Mouse (Mus musculus) liver, adult 2 months (tissue): Measurements from ENCODE around the gene Akt3. TPM values are rescaled to one million over a fixed set of nuclear protein-coding genes. Genes with fewer than 3 reads are reported as not detected.

ENCODE experiments used
- DNase-seq: peaks from one replicate; pipeline ENCODE4 v3.0.0-alpha.2; 2011; ENCODE audit warnings: low read depth, low spot score; ENCODE audit errors: extremely low read depth
- H3K27ac ChIP-seq: fragments of 200-500 bp; replicated peaks from 2 replicates; pipeline ENCODE4 v1.5.1; 2012; ENCODE audit warnings: low read depth, mild to moderate bottlenecking, control low read depth, inconsistent platforms, low read length; ENCODE audit not compliant: insufficient read depth
- H3K27me3 ChIP-seq: fragments of 200-500 bp; 2 replicates; pipeline ENCODE4 v1.6.1; 2012; ENCODE audit warnings: mild to moderate bottlenecking, moderate library complexity, low read length, inconsistent platforms; ENCODE audit not compliant: control insufficient read depth, insufficient read depth
- H3K36me3 ChIP-seq: fragments of 200-500 bp; 2 replicates; pipeline ENCODE4 v1.6.1; 2012; ENCODE audit warnings: low read length, inconsistent platforms; ENCODE audit not compliant: control insufficient read depth, insufficient read depth
- H3K4me1 ChIP-seq: fragments of 200-500 bp; 2 replicates; pipeline ENCODE4 v1.6.1; 2011; ENCODE audit warnings: low read length; ENCODE audit not compliant: control insufficient read depth, insufficient read depth
- H3K4me3 ChIP-seq: fragments of 200-500 bp; 2 replicates; pipeline ENCODE4 v1.5.1; 2011; ENCODE audit warnings: low read depth, mild to moderate bottlenecking, control low read depth, low read length, moderate library complexity; ENCODE audit not compliant: insufficient read depth
- H3K79me2 ChIP-seq: fragments of 200-500 bp; 2 replicates; pipeline ENCODE4 v1.6.1; 2012; ENCODE audit warnings: inconsistent platforms, mild to moderate bottlenecking, low read length, moderate library complexity; ENCODE audit not compliant: control insufficient read depth, insufficient read depth
- H3K9ac ChIP-seq: fragments of 200-500 bp; 2 replicates; pipeline ENCODE4 v1.6.1; 2012; ENCODE audit warnings: low read depth, mild to moderate bottlenecking, control low read depth, inconsistent platforms, low read length
- CTCF ChIP-seq: fragments of 200-500 bp; IDR thresholded peaks from 2 replicates; pipeline ENCODE4 v1.5.1; 2011; ENCODE audit warnings: low read depth, low read length, control low read depth
- POLR2A ChIP-seq: fragments of 200-500 bp; IDR thresholded peaks from 2 replicates; pipeline ENCODE4 v1.6.1; 2011; ENCODE audit warnings: low read length, control low read depth; ENCODE audit not compliant: insufficient read depth; ENCODE audit errors: extremely low read depth
- WGBS: fragments of 180-500 bp; shearing (Covaris S2); methylation state at CpG from one replicate; pipeline ENCODE4 v1.1.7; 2018; 5-methylcytosine and 5-hydroxymethylcytosine counted together
- polyA plus RNA-seq: library from polyadenylated mRNA; depleted of rRNA; stranded (reverse); fragments of >200 nt; gene quantifications from 2 replicates; pipeline ENCODE4 v1.2.3, GENCODE M21; 2012
- total RNA-seq: library from RNA; depleted of rRNA; stranded (reverse); fragments of >200 nt; gene quantifications from 2 replicates; pipeline ENCODE4 v1.2.3, GENCODE M21; 2014

Gene Akt3
- total and polyA plus RNA-seq, 2 experiments, result 0.69 to 2.9 TPM

GRCm38 (mm10) chr1:177090465-177090864 is 167.5 kb downstream of the Akt3 start:
- Histone ChIP-seq H3K36me3 (no peaks in the 10 kb centered on the region), H3K79me2 (no peaks in the 10 kb centered on the region), H3K4me3 (no peak overlapping the region), H3K27me3 (no peaks in the 10 kb centered on the region), H3K9ac (no peak overlapping the region), H3K27ac (no peak overlapping the region), H3K4me1 (no peaks in the 10 kb centered on the region)
- WGBS, result 96% methylated on average over 5 of the region's 5 CpGs
- DNase-seq, result no peak
- TF ChIP-seq CTCF, result no peak
- TF ChIP-seq POLR2A, result no peak

- Histone ChIP-seq H3K4me1 (no peaks in the 10 kb centered on the region), H3K9ac (no peak overlapping the region), H3K79me2 (no peaks in the 10 kb centered on the region), H3K27ac (no peak overlapping the region), H3K27me3 (no peaks in the 10 kb centered on the region), H3K36me3 (no peaks in the 10 kb centered on the region), H3K4me3 (no peak overlapping the region)
- DNase-seq, result no peak
- TF ChIP-seq POLR2A, result no peak
- no peak for TF ChIP-seq CTCF
- 75% methylated on average over 3 of the region's 3 CpGs for WGBS
These were observed 168.5 kb downstream of the Akt3 start for GRCm38 (mm10) chr1:177089515-177089914.

DNA sequence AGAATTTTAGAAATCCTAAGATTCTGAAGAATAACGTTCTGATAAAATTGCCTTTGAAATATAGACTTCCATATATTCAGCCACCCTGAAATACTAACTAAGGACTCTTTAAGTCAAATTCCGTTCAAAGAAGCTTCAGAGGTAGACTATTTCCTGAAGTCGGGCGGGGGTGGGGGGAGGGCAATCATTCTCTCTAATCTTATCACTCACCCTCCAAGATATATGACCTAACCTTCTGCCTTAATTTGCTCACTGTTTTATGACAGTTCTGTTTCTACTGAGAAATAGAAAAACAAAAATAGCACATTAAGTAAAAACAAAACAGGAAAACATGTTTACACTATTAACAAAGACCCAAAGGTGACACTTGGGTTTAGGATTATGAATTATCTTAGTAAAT is 169.0 kb downstream of the Akt3 start:
- DNase-seq, result no peak
- Histone ChIP-seq H3K36me3 (no peaks in the 10 kb centered on the region), H3K79me2 (no peaks in the 10 kb centered on the region), H3K4me3 (no peak overlapping the region), H3K4me1 (no peaks in the 10 kb centered on the region), H3K9ac (no peak overlapping the region), H3K27me3 (no peaks in the 10 kb centered on the region), H3K27ac (no peak overlapping the region)
- WGBS, result 80% methylated on average over 4 of the region's 4 CpGs
- TF ChIP-seq CTCF (no peak), POLR2A (no peak)

- no peak overlapping the region for H3K27ac ChIP-seq
- DNase-seq, result no peak
- WGBS, result 77% methylated on average over 1 of the region's 1 CpGs
- H3K36me3 ChIP-seq, result no peaks in the 10 kb centered on the region
- H3K27me3 ChIP-seq, result no peaks in the 10 kb centered on the region
- no peaks in the 10 kb centered on the region for H3K79me2 ChIP-seq
- H3K4me3 ChIP-seq, result no peak overlapping the region
- no peak overlapping the region for H3K9ac ChIP-seq
- no peak for TF ChIP-seq CTCF
- TF ChIP-seq POLR2A, result no peak
- H3K4me1 ChIP-seq, result no peaks in the 10 kb centered on the region
These were observed 175.9 kb downstream of the Akt3 start for GRCm38 (mm10) chr1:177081957-177082645.

GRCm38 (mm10) chr1:177069161-177069560 is 188.8 kb downstream of the Akt3 start:
- TF ChIP-seq POLR2A (no peak), CTCF (no peak)
- H3K4me3 ChIP-seq, result no peak overlapping the region
- H3K27ac ChIP-seq, result no peak overlapping the region
- no peaks in the 10 kb centered on the region for H3K79me2 ChIP-seq
- no peak for DNase-seq
- H3K36me3 ChIP-seq, result no peaks in the 10 kb centered on the region
- 86% methylated on average over 2 of the region's 2 CpGs for WGBS
- no peaks in the 10 kb centered on the region for H3K27me3 ChIP-seq
- no peak overlapping the region for H3K9ac ChIP-seq
- no peaks in the 10 kb centered on the region for H3K4me1 ChIP-seq

- 92% methylated on average over 8 of the region's 8 CpGs for WGBS
- no peak overlapping the region for H3K27ac ChIP-seq
- no peaks in the 10 kb centered on the region for H3K4me1 ChIP-seq
- no peak for TF ChIP-seq CTCF
- TF ChIP-seq POLR2A, result no peak
- DNase-seq, result no peak
- H3K27me3 ChIP-seq, result no peaks in the 10 kb centered on the region
- H3K36me3 ChIP-seq, result no peaks in the 10 kb centered on the region
- no peaks in the 10 kb centered on the region for H3K79me2 ChIP-seq
- no peak overlapping the region for H3K4me3 ChIP-seq
- no peak overlapping the region for H3K9ac ChIP-seq
These were observed 190.8 kb downstream of the Akt3 start for GRCm38 (mm10) chr1:177067123-177067646.
